Mouse (Mus musculus) cortical plate, adult 2 months (tissue): ENCODE measurements at regions not wholly inside any gene's neighbourhood (a gene's known extent, or its start where the extent isn't known, plus 50 kb on each side); places are given as distances from the start of the nearest gene placed in this dataset.

Source experiments
- CTCF ChIP-seq: fragments of 200-500 bp; IDR thresholded peaks from 2 replicates; pipeline ENCODE4 v1.5.1; 2011; ENCODE audit warnings: mild to moderate bottlenecking, control low read depth, low read length; ENCODE audit not compliant: insufficient read depth; ENCODE audit errors: extremely low read depth
- POLR2A ChIP-seq: fragments of 200-500 bp; IDR thresholded peaks from 2 replicates; pipeline ENCODE4 v1.6.1; 2011; ENCODE audit warnings: mild to moderate bottlenecking, low read length, control low read depth; ENCODE audit not compliant: insufficient read depth; ENCODE audit errors: extremely low read depth

DNA sequence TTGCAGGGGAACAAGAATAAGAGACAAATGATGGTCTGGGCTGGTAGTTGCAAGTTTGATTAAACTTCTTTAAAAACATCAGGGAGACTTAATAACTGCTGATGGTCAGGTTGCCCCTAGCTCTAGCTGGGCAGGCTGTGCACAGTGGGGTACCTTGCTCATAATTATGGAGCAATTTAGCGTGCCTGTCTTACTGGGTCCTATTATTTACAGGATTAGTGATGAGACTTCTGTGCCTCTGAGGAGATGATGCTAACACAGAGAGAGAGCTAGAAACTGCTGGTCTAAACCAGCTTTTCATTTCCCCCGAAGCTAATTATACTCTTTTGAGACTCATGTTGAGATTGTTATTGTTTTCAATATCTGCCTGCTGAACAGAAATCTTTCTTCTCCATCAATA, 180.3 kb downstream of the Kif21a start:
- TF ChIP-seq CTCF (no peak), POLR2A (no peak)
